Mouse (Mus musculus): ENCODE measurements around the gene Echdc3. TPM values are rescaled to one million over a fixed set of nuclear protein-coding genes. Genes with fewer than 3 reads are reported as not detected.

The Echdc3 gene
- total and polyA plus RNA-seq, 2 experiments from 2014 or later, result 16.9 to 17.3 TPM

DNA sequence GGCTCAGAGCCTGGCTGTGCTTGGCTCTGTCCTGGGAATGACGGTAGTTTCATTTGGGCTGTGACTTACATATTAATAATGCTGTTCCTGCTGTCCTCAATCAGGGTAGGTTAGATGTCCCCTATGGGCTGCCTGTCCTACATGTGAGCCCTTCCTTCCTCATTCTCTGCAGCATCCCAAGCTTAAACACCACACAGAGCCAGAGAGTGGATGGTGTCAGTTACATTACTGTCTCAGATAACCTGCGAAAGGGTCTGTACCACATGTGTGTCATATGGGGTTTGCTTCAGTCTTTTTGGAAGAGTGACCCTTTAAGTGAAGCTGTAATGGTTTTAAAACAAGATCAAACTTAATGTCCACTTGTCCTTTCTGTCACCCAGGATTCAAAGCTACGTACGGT, 45.2 kb upstream of the Echdc3 start:
- no peak overlapping the region for H3K4me2 ChIP-seq (ENCODE audit: low read depth, low read length)
- no peak overlapping the region for H3K27ac ChIP-seq (ENCODE audit: low read depth)
- no peaks in the 10 kb centered on the region for H3K27me3 ChIP-seq (ENCODE audit: control insufficient read depth, insufficient read depth, low read length)
- H3K36me3 ChIP-seq (replicated peaks; ENCODE audit: control insufficient read depth, insufficient read depth, low read length), result no peaks in the 10 kb centered on the region
- ATAC-seq (ENCODE audit: insufficient read depth, low read depth) (no peak), DNase-seq (ENCODE audit: low spot score) (no peak)
- WGBS, result 89% methylated on average over 4 of the region's 4 CpGs
- peaks cover 19% of the 10 kb centered on the region; the same call in 1 of the 2 replicates for H3K4me1 ChIP-seq (ENCODE audit: control insufficient read depth, insufficient read depth)
- H3K9ac ChIP-seq (replicated peaks; ENCODE audit: low read depth, low read length), result no peak overlapping the region
- no peak for TF ChIP-seq EP300 (IDR thresholded peaks at IDR 0.05; ENCODE audit: low read depth)
- no peak for TF ChIP-seq CTCF (IDR thresholded peaks at IDR 0.05; ENCODE audit: low read depth)
- no peaks in the 10 kb centered on the region for H3K9me3 ChIP-seq (replicated peaks; ENCODE audit: control insufficient read depth, low read length)
- no peak overlapping the region for H3K4me3 ChIP-seq (ENCODE audit: low read depth, low read length)

DNA sequence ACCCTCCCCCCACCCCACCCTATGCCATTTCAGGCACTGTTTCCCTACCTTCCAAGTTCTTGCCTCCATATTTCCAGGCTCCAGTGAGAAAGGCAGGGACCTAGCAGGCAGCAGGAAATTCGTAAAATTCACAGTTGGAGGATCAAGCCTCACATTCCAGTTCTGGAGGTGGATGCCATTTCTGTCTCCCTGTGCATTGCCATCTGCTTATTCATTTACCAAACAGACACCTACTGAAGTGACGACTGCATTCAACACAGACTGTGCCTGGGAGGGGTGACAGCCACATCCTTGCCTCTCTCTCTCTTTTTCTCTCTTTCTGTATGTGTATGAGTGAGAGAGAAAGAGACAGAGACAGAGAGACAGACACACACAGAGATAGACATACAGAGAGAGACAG, 44.3 kb upstream of the Echdc3 start:
- 68% methylated on average over 2 of the region's 2 CpGs for WGBS
- no peak for TF ChIP-seq EP300 (IDR thresholded peaks at IDR 0.05; ENCODE audit: low read depth)
- no peak for TF ChIP-seq CTCF (IDR thresholded peaks at IDR 0.05; ENCODE audit: low read depth)
- H3K27ac ChIP-seq (ENCODE audit: low read depth), result peak overlapping the region; percentile 85; the same call in 1 of the 2 replicates

GRCm38 (mm10) chr2:6255989-6256841, 43.4 kb upstream of the Echdc3 start:
- H3K36me3 ChIP-seq (replicated peaks; ENCODE audit: control insufficient read depth, insufficient read depth, low read length), result no peaks in the 10 kb centered on the region
- no peaks in the 10 kb centered on the region for H3K9me3 ChIP-seq (replicated peaks; ENCODE audit: control insufficient read depth, low read length)
- peak overlapping the region; percentile 85 for H3K27ac ChIP-seq (ENCODE audit: low read depth)
- H3K4me3 ChIP-seq (ENCODE audit: low read depth, low read length), result no peak overlapping the region
- peaks cover 21% of the 10 kb centered on the region for H3K4me1 ChIP-seq (ENCODE audit: control insufficient read depth, insufficient read depth)
- ATAC-seq (ENCODE audit: insufficient read depth, low read depth) (peak; percentile 89), DNase-seq (ENCODE audit: low spot score) (peak; percentile 74)
- H3K4me2 ChIP-seq (ENCODE audit: low read depth, low read length), result no peak overlapping the region
- H3K27me3 ChIP-seq (ENCODE audit: control insufficient read depth, insufficient read depth, low read length), result no peaks in the 10 kb centered on the region
- H3K9ac ChIP-seq (replicated peaks; ENCODE audit: low read depth, low read length), result no peak overlapping the region
- 28% methylated on average over 19 of the region's 19 CpGs for WGBS
- TF ChIP-seq CTCF (IDR thresholded peaks at IDR 0.05; ENCODE audit: low read depth) (no peak), EP300 (IDR thresholded peaks at IDR 0.05; ENCODE audit: low read depth) (0 out of 2 replicates have a peak, but pooled peaks have one; percentile 37)

More for the DNA sequence above, 44.3 kb upstream of the Echdc3 start:
- no peaks in the 10 kb centered on the region for H3K9me3 ChIP-seq (replicated peaks; ENCODE audit: control insufficient read depth, low read length)
- no peaks in the 10 kb centered on the region for H3K27me3 ChIP-seq (ENCODE audit: control insufficient read depth, insufficient read depth, low read length)
- no peak overlapping the region for H3K4me3 ChIP-seq (ENCODE audit: low read depth, low read length)
- H3K36me3 ChIP-seq (replicated peaks; ENCODE audit: control insufficient read depth, insufficient read depth, low read length), result no peaks in the 10 kb centered on the region
- DNase-seq (ENCODE audit: low spot score) (no peak), ATAC-seq (ENCODE audit: insufficient read depth, low read depth) (no peak)
- H3K4me1 ChIP-seq (ENCODE audit: control insufficient read depth, insufficient read depth), result peaks cover 19% of the 10 kb centered on the region; the same call in 1 of the 2 replicates
- no peak overlapping the region for H3K4me2 ChIP-seq (ENCODE audit: low read depth, low read length)
- no peak overlapping the region for H3K9ac ChIP-seq (replicated peaks; ENCODE audit: low read depth, low read length)

DNA sequence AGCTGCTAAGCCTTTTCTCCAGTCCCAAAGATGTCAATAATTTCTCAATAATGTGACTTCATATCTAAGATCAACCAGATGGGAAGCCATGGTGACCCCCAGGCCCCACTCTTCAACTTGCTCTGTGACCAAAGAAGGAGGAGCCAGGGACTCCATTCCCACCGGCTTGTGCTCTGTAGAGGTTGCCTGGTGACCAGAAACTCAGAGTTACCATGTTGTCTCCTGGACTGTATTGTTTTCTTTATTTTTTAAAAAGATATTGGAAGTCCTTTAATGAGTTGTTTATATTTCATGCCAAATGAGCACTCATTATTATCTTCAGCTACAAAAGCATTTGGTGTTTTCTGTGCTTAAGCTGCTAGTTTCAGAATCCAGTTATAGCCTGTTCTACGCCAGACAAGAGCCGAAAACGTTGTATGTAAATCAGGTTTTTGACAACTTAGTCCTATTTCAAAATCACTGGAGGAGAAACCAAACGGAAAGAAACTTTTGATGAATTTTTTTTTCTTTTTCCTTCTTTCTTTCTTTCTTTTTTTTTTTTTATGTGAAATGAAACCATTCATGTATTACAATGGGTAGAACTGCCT, 42.7 kb upstream of the Echdc3 start:
- Histone ChIP-seq H3K4me1 (ENCODE audit: control insufficient read depth, insufficient read depth) (peaks cover 25% of the 10 kb centered on the region), H3K9ac (replicated peaks; ENCODE audit: low read depth, low read length) (no peak overlapping the region), H3K4me3 (ENCODE audit: low read depth, low read length) (no peak overlapping the region), H3K4me2 (ENCODE audit: low read depth, low read length) (no peak overlapping the region), H3K36me3 (replicated peaks; ENCODE audit: control insufficient read depth, insufficient read depth, low read length) (no peaks in the 10 kb centered on the region), H3K9me3 (replicated peaks; ENCODE audit: control insufficient read depth, low read length) (no peaks in the 10 kb centered on the region), H3K27ac (ENCODE audit: low read depth) (peak overlapping the region; percentile 85), H3K27me3 (ENCODE audit: control insufficient read depth, insufficient read depth, low read length) (no peaks in the 10 kb centered on the region)
- 91% methylated on average over 5 of the region's 5 CpGs for WGBS
- no peak for TF ChIP-seq CTCF (IDR thresholded peaks at IDR 0.05; ENCODE audit: low read depth)
- TF ChIP-seq EP300 (IDR thresholded peaks at IDR 0.05; ENCODE audit: low read depth), result no peak
- DNase-seq (ENCODE audit: low spot score), result no peak
- ATAC-seq (ENCODE audit: insufficient read depth, low read depth), result no peak

- Histone ChIP-seq H3K9ac (replicated peaks; ENCODE audit: low read depth, low read length) (no peak overlapping the region), H3K27ac (ENCODE audit: low read depth) (no peak overlapping the region), H3K4me3 (ENCODE audit: low read depth, low read length) (no peak overlapping the region), H3K36me3 (replicated peaks; ENCODE audit: control insufficient read depth, insufficient read depth, low read length) (no peaks in the 10 kb centered on the region), H3K4me2 (ENCODE audit: low read depth, low read length) (no peak overlapping the region), H3K9me3 (replicated peaks; ENCODE audit: control insufficient read depth, low read length) (no peaks in the 10 kb centered on the region), H3K27me3 (ENCODE audit: control insufficient read depth, insufficient read depth, low read length) (no peaks in the 10 kb centered on the region), H3K4me1 (ENCODE audit: control insufficient read depth, insufficient read depth) (peaks cover 25% of the 10 kb centered on the region)
- WGBS, result 88% methylated on average over 3 of the region's 3 CpGs
- DNase-seq (ENCODE audit: low spot score) (no peak), ATAC-seq (ENCODE audit: insufficient read depth, low read depth) (no peak)
- TF ChIP-seq CTCF (IDR thresholded peaks at IDR 0.05; ENCODE audit: low read depth) (no peak), EP300 (IDR thresholded peaks at IDR 0.05; ENCODE audit: low read depth) (no peak)
Measured at GRCm38 (mm10) chr2:6252491-6252890, 39.7 kb upstream of the Echdc3 start.

Data from heart, postnatal 0 days (tissue).